Mouse (Mus musculus) spleen, adult 2 months (tissue): ENCODE data around the gene Slc44a2.

Experiments used
- CTCF ChIP-seq: fragments of 200-500 bp; IDR thresholded peaks from 2 replicates; pipeline ENCODE4 v1.5.1; 2011; ENCODE audit warnings: mild to moderate bottlenecking, inconsistent platforms; ENCODE audit not compliant: insufficient read depth, insufficient read length, insufficient replicate concordance; ENCODE audit errors: extremely low read depth
- POLR2A ChIP-seq: fragments of 200-500 bp; IDR thresholded peaks from 2 replicates; pipeline ENCODE4 v1.6.1; 2011; ENCODE audit warnings: low read depth, low read length, inconsistent platforms

DNA sequence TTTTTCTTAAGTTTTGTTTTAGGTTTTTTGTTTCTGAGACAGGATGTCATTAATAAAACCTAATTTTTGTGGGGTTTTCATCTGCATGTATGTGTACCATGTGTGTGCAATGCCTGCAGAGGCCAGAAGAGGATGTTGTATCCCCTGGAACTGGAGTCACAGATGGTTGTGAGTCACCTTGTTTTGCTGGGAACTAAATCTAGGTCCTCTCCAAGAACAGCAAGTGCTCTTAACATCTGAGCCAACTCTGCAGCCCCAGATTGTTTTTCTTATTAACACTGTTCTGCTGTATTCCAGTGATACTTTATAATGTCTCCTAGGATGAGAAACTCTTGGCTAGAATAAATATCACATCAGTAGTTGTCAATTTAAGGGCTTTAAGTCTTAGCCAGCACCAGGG, 60.4 kb downstream of the Slc44a2 start:
- TF ChIP-seq CTCF (no peak), POLR2A (no peak)
